Mouse (Mus musculus) B cell, adult 67 days (primary cell): Measurements from ENCODE around the gene Olfr1402. TPM values are rescaled to one million over a fixed set of nuclear protein-coding genes. Genes with fewer than 3 reads are reported as not detected.

Source experiments
- total RNA-seq, 2 experiments: library from RNA; stranded (reverse); gene quantifications; 4 replicates each; pipeline ENCODE4 v1.2.4; 2023

Gene Olfr1402
- total RNA-seq, result not detected

DNA sequence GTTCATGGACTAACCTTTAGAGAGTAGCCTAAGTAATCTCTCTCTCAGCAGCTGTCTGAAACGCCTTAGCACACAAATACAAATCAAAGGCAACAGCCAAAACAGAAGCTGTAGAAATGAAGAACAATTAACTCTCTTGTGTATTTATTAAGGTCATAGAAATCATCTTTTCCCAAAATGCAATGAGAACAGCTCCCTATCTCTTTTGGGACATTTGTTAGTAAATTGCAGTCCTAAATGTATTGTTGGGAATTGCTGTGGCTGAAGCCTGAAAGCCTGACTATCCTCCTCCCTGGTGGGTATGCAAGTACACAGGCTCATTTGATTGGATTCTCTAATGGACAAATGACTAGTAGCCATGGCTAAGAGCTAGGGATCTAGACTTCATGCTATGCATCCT, at the start of gene Olfr1402:
Gene Olfr1402 (minus strand): TSS at position 101 of the 400 bp plus-strand sequence.

Other genes with a start within 250 kb of the Olfr1402 start
- 10 to 100 TPM; 55.9 to 64.8 TPM for gene Bcl9, start 124.1 kb downstream of the Olfr1402 start, total RNA-seq
- 10 to 100 TPM; 36.2 to 37.4 TPM for gene Chd1l, start 188.2 kb upstream of the Olfr1402 start, total RNA-seq
- gene Fmo5, start 206.8 kb upstream of the Olfr1402 start, total RNA-seq, result 10 to 100 TPM; 10.2 to 13.2 TPM
- 10 to 100 TPM; 11.8 to 12.3 TPM for gene Prkab2, start 236.2 kb upstream of the Olfr1402 start, total RNA-seq